In the genomic region with DNA sequence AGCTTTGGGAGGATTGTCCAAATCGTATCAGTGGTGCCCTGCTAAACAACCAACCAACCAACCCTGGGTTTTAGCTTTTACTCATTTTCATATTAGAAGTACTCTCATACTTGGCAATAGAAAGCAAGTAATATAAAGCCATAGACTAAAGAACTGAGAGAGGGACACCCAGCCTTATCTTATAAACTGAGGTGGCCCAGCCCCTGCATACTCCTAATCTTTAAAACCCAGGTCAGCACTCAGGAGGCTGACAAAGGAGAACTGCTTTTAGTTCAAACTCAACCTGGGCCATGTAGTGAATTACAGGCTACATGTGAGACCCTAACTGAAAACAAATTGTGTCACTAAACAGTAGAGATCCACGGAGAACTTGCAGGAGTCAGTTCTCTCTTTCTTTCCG, we compare ENCODE assay signal across 24 mouse cellular contexts. TPM values are rescaled to one million over a fixed set of nuclear protein-coding genes. Genes with fewer than 3 reads are reported as not detected.
DNase-seq lines count a peak whose midpoint lies in the region; ATAC-seq and TF ChIP-seq lines count a peak whose summit lies in the region.
"Had no signal": no experiment of that assay in that cellular context is flagged by ENCODE, and none has a peak within 500 bp of the region (broad histone marks: within the 10 kb centered on the region; RNA-seq: fewer than 3 reads in every experiment).

No protein-coding gene starts in this region.

- H3K36me3 ChIP-seq in liver, embryonic 11.5 days (ENCODE audit: control insufficient read depth, insufficient read depth, low read length), result 0 out of 2 replicates have a peak, but pooled peaks cover 4% of the 10 kb centered on the region
- peaks cover 5% of the 10 kb centered on the region for H3K36me3 ChIP-seq in liver, postnatal 0 days (replicated peaks; ENCODE audit: insufficient read depth, low read length)
- H3K36me3 ChIP-seq in liver, embryonic 16.5 days (ENCODE audit: control insufficient read depth, insufficient read depth), result no peaks in the 10 kb centered on the region
- H3K36me3 ChIP-seq: G1E had no signal

- H3K27ac ChIP-seq in liver, embryonic 11.5 days (ENCODE audit: low read depth, low read length), result no peak overlapping the region
- no peak overlapping the region for H3K27ac ChIP-seq in liver, postnatal 0 days (ENCODE audit: low read depth)
- H3K27ac ChIP-seq in liver, embryonic 16.5 days (ENCODE audit: low read length), result no peak overlapping the region
- H3K27ac ChIP-seq: embryonic facial prominence, embryonic 10.5 days; forebrain, embryonic 10.5 days; heart, embryonic 10.5 days; hindbrain, embryonic 13.5 days; hindbrain, postnatal 0 days had no signal

- no peaks in the 10 kb centered on the region for H3K9me3 ChIP-seq in liver, embryonic 11.5 days (ENCODE audit: control insufficient read depth, low read length)
- H3K9me3 ChIP-seq in liver, postnatal 0 days (ENCODE audit: low read length), result no peaks in the 10 kb centered on the region
- H3K9me3 ChIP-seq in liver, embryonic 16.5 days (replicated peaks; ENCODE audit: control insufficient read depth, low read length), result no peaks in the 10 kb centered on the region
- H3K9me3 ChIP-seq: forebrain, embryonic 10.5 days; G1E; heart, embryonic 10.5 days; hindbrain, embryonic 13.5 days had no signal

- WGBS in liver, embryonic 11.5 days, result 92% methylated on average over 3 of the region's 3 CpGs
- WGBS in liver, postnatal 0 days (ENCODE audit: insufficient replicate concordance), result 74% methylated on average over 3 of the region's 3 CpGs
- 75% methylated on average over 3 of the region's 3 CpGs for whole genome bisulfite sequencing in liver, embryonic 16.5 days (ENCODE audit: insufficient replicate concordance)

- intact Hi-C loops in heart, postnatal 25 days (cut with DNase I), result no loop called here

- no peaks in the 10 kb centered on the region for H3K27me3 ChIP-seq in liver, embryonic 11.5 days (replicated peaks; ENCODE audit: control insufficient read depth, insufficient read depth, low read length)
- no peaks in the 10 kb centered on the region for H3K27me3 ChIP-seq in liver, postnatal 0 days (ENCODE audit: insufficient read depth, low read length)
- H3K27me3 ChIP-seq in liver, embryonic 16.5 days (ENCODE audit: control insufficient read depth, insufficient read depth, low read depth, low read length), result no peaks in the 10 kb centered on the region
- H3K27me3 ChIP-seq: hindbrain, embryonic 13.5 days; Patski had no signal

- no peak for TF ChIP-seq CTCF in liver, postnatal 0 days (IDR thresholded peaks at IDR 0.05; ENCODE audit: low read depth)

- H3K9ac ChIP-seq in liver, embryonic 11.5 days (ENCODE audit: low read depth, low read length), result no peak overlapping the region
- H3K9ac ChIP-seq in liver, postnatal 0 days (replicated peaks), result no peak overlapping the region
- H3K9ac ChIP-seq in liver, embryonic 16.5 days (ENCODE audit: low read depth, low read length), result no peak overlapping the region
- H3K9ac ChIP-seq: hindbrain, embryonic 13.5 days had no signal

- H3K4me2 ChIP-seq in liver, embryonic 11.5 days, result no peak overlapping the region
- no peak overlapping the region for H3K4me2 ChIP-seq in liver, postnatal 0 days (ENCODE audit: low read depth, low read length)
- no peak overlapping the region for H3K4me2 ChIP-seq in liver, embryonic 16.5 days (ENCODE audit: low read depth, low read length)
- H3K4me2 ChIP-seq: hindbrain, embryonic 13.5 days had no signal

- no peak for DNase-seq in liver, embryonic 11.5 days (ENCODE audit: low spot score)
- no peak for DNase-seq in liver, postnatal 0 days
- no peak for DNase-seq in adrenal gland, postnatal 14 days
- no peak for DNase-seq in cerebellum, postnatal 10 days
- DNase-seq in heart, postnatal 25 days (ENCODE audit: low spot score), result no peak
- DNase-seq: adrenal gland, postnatal 25 days; B cell, adult 2 months; cerebellum, adult 11 months; cerebellum, adult 9-10 months; gastrocnemius, postnatal 36 days; heart, adult 18-20 months; heart, postnatal 10 days had no signal

- no peak for TF ChIP-seq EP300 in liver, postnatal 0 days (IDR thresholded peaks at IDR 0.05; ENCODE audit: low read depth)

- peaks cover 14% of the 10 kb centered on the region for H3K4me1 ChIP-seq in liver, embryonic 11.5 days (replicated peaks; ENCODE audit: control insufficient read depth, insufficient read depth, low read length)
- H3K4me1 ChIP-seq in liver, postnatal 0 days (ENCODE audit: insufficient read depth), result peaks cover 11% of the 10 kb centered on the region; the same call in 1 of the 2 replicates
- H3K4me1 ChIP-seq in liver, embryonic 16.5 days (ENCODE audit: control insufficient read depth, low read depth, low read length), result peaks cover 6% of the 10 kb centered on the region

- ATAC-seq in liver, embryonic 11.5 days (replicated peaks; ENCODE audit: low FRiP score), result peak; percentile 75
- no peak for ATAC-seq in liver, postnatal 0 days
- ATAC-seq in erythroid progenitor cell, adult 5-6 weeks (replicated peaks; ENCODE audit: low FRiP score, poor library complexity, severe bottlenecking), result peak; percentile 54; the same call in 1 of the 2 replicates
- ATAC-seq in liver, embryonic 16.5 days (ENCODE audit: low read depth), result peak; percentile 35; the same call in 1 of the 2 replicates
- ATAC-seq: activated CD4-positive, CD25-positive, alpha-beta regulatory T cell, adult 4 months; CD4-positive, CD25-positive, alpha-beta regulatory T cell, adult 4 months; forebrain, embryonic 14.5 days; hindbrain, postnatal 0 days; Patski had no signal

- H3K4me3 ChIP-seq in liver, embryonic 11.5 days (ENCODE audit: low read depth, low read length), result no peak overlapping the region
- H3K4me3 ChIP-seq in liver, postnatal 0 days (ENCODE audit: low read depth, low read length), result no peak overlapping the region
- H3K4me3 ChIP-seq in liver, embryonic 16.5 days (ENCODE audit: low read depth, low read length), result no peak overlapping the region
- H3K4me3 ChIP-seq: embryonic facial prominence, embryonic 10.5 days; forebrain, embryonic 10.5 days; heart, embryonic 10.5 days; hindbrain, embryonic 13.5 days had no signal

RNA-seq across cellular contexts. Expression of gene Traf3ip2, which starts 36.8 kb away (rescaled TPM):
- 5.2 and 6.6 TPM in 2 replicates for polyA plus RNA-seq in liver, embryonic 11.5 days (2014; fragmentation: Nextera tagmentation; extraction: Ambion mirVana)
- 2.3 TPM in 2 replicates for polyA plus RNA-seq in liver, postnatal 0 days (2015; fragmentation: Nextera tagmentation; extraction: Ambion mirVana)
- 2.9 and 3.6 TPM in 2 replicates for total RNA-seq in erythroid progenitor cell, adult 5-6 weeks (2015; ENCODE audit: low replicate concordance)
- total RNA-seq in erythroid progenitor cell, adult 5-6 weeks (2017; ENCODE audit: low replicate concordance), result 0.77 TPM in 1 of 2 replicates, not detected in the other
- polyA plus RNA-seq in liver, embryonic 16.5 days (2015; fragmentation: Nextera tagmentation; extraction: Ambion mirVana), result 1.2 and 1.5 TPM in 2 replicates
- 14.6 and 21.9 TPM in 2 replicates for total RNA-seq in adrenal gland, postnatal 14 days (2021)
- total RNA-seq in heart, postnatal 25 days (2021), result 1 to 10 TPM; 5.0 to 8.0 TPM
